Mouse (Mus musculus): Measurements from ENCODE around the gene Med18. TPM values are rescaled to one million over a fixed set of nuclear protein-coding genes. Genes with fewer than 3 reads are reported as not detected.
A peak's percentile ranks its signal among the peaks of the same experiment; 100 is the strongest.

Med18 gene
- polyA plus RNA-seq, 1 experiment from 2014 or later = 11.2 TPM

- Histone ChIP-seq H3K4me3 (replicated peaks) (no peak overlapping the region), H3K36me3 (replicated peaks) (peaks cover 68% of the 10 kb centered on the region), H3K9ac (no peak overlapping the region), H3K27ac (replicated peaks) (no peak overlapping the region), H3K9me3 (replicated peaks) (no peaks in the 10 kb centered on the region), H3K4me1 (replicated peaks) (peaks cover 34% of the 10 kb centered on the region), H3K27me3 (no peaks in the 10 kb centered on the region), H3K4me2 (no peak overlapping the region; the same call in 1 of the 2 replicates)
- no peak for ATAC-seq (ENCODE audit: insufficient read depth)
- WGBS (ENCODE audit: insufficient replicate concordance) = 48% methylated on average over 20 of the region's 20 CpGs
These were observed 30.7 kb upstream of the Med18 start for GRCm38 (mm10) chr4:132494271-132494918.

- peaks cover 41% of the 10 kb centered on the region for H3K4me1 ChIP-seq (replicated peaks)
- WGBS (ENCODE audit: insufficient replicate concordance) = 66% methylated on average over 10 of the region's 10 CpGs
- peak overlapping the region; percentile 59; the same call in 1 of the 2 replicates for H3K27ac ChIP-seq (replicated peaks)
- no peaks in the 10 kb centered on the region for H3K27me3 ChIP-seq
- H3K9ac ChIP-seq = no peak overlapping the region
- ATAC-seq (ENCODE audit: insufficient read depth) = no peak; the same call in 1 of the 2 replicates
- peaks cover 49% of the 10 kb centered on the region for H3K36me3 ChIP-seq (replicated peaks)
- no peak overlapping the region for H3K4me3 ChIP-seq (replicated peaks)
- no peaks in the 10 kb centered on the region for H3K9me3 ChIP-seq (replicated peaks)
- no peak overlapping the region for H3K4me2 ChIP-seq
These were observed 28.7 kb upstream of the Med18 start for GRCm38 (mm10) chr4:132492178-132493060.

- Histone ChIP-seq H3K27ac (replicated peaks) (peak overlapping the region; percentile 59; the same call in 1 of the 2 replicates), H3K36me3 (replicated peaks) (peaks cover 42% of the 10 kb centered on the region), H3K9me3 (replicated peaks) (no peaks in the 10 kb centered on the region), H3K9ac (no peak overlapping the region), H3K4me1 (replicated peaks) (peaks cover 41% of the 10 kb centered on the region), H3K4me3 (replicated peaks) (no peak overlapping the region), H3K27me3 (no peaks in the 10 kb centered on the region), H3K4me2 (no peak overlapping the region)
- 66% methylated on average over 6 of the region's 6 CpGs for WGBS (ENCODE audit: insufficient replicate concordance)
- ATAC-seq (ENCODE audit: insufficient read depth) = peak; percentile 64
These were observed 28.0 kb upstream of the Med18 start for GRCm38 (mm10) chr4:132491748-132492147.

DNA sequence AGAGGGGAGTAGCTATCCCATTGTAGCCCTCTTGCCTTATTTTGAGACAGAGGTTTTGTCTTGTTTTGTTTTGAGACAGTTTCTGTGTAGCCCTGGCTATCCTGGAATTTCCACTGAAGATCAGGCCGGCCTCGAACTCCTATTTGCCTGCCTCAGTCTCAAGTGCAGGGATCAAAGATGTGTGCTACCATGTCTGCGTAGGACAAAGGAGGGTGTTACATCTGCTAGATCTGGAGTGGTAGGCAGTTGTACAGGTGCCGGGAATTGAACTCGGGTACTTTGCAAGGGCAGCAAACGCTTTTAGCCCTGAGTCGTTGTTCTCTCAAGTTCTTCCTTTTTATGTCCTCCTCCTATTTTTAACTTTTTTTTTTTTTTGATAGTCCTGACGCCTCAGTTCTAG, 27.3 kb upstream of the Med18 start:
- Histone ChIP-seq H3K36me3 (replicated peaks) (peaks cover 35% of the 10 kb centered on the region), H3K4me1 (replicated peaks) (peaks cover 41% of the 10 kb centered on the region), H3K9me3 (replicated peaks) (no peaks in the 10 kb centered on the region), H3K9ac (no peak overlapping the region), H3K4me2 (no peak overlapping the region), H3K27me3 (no peaks in the 10 kb centered on the region), H3K27ac (replicated peaks) (no peak overlapping the region), H3K4me3 (replicated peaks) (no peak overlapping the region)
- no peak for ATAC-seq (ENCODE audit: insufficient read depth)
- 72% methylated on average over 8 of the region's 8 CpGs for WGBS (ENCODE audit: insufficient replicate concordance)

GRCm38 (mm10) chr4:132490273-132491010, 26.7 kb upstream of the Med18 start:
- WGBS (ENCODE audit: insufficient replicate concordance) = 59% methylated on average over 15 of the region's 15 CpGs
- no peaks in the 10 kb centered on the region for H3K9me3 ChIP-seq (replicated peaks)
- no peak for ATAC-seq (ENCODE audit: insufficient read depth)
- no peaks in the 10 kb centered on the region for H3K27me3 ChIP-seq
- H3K9ac ChIP-seq = no peak overlapping the region
- peaks cover 41% of the 10 kb centered on the region for H3K4me1 ChIP-seq (replicated peaks)
- H3K4me3 ChIP-seq (replicated peaks) = no peak overlapping the region
- H3K27ac ChIP-seq (replicated peaks) = no peak overlapping the region
- H3K4me2 ChIP-seq = no peak overlapping the region
- peaks cover 29% of the 10 kb centered on the region for H3K36me3 ChIP-seq (replicated peaks)

DNA sequence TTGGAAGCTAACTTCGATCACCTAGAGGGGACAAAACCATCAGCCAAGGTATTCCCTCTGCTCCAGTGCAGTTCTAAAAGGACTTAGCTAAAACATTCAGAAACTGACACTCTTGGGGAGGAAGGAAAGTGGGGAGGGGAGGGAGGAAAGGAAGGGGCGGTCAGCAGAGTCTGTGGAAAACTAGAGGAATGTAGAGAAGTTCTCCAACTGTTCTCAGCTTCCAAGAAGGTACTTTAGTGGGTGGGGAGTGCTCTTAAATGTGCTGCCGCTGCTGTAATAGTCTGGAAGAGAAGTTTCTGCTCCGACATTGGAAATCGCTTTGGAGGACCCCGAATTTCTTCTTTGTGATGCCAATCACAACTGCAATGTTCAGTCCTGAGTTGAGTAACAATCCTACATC, 25.3 kb upstream of the Med18 start:
- Histone ChIP-seq H3K4me1 (replicated peaks) (peaks cover 36% of the 10 kb centered on the region), H3K9me3 (replicated peaks) (no peaks in the 10 kb centered on the region), H3K9ac (no peak overlapping the region), H3K36me3 (replicated peaks) (peaks cover 15% of the 10 kb centered on the region), H3K4me2 (no peak overlapping the region), H3K27ac (replicated peaks) (no peak overlapping the region), H3K27me3 (no peaks in the 10 kb centered on the region), H3K4me3 (replicated peaks) (no peak overlapping the region)
- no peak for ATAC-seq (ENCODE audit: insufficient read depth)
- 69% methylated on average over 6 of the region's 6 CpGs for WGBS (ENCODE audit: insufficient replicate concordance)

DNA sequence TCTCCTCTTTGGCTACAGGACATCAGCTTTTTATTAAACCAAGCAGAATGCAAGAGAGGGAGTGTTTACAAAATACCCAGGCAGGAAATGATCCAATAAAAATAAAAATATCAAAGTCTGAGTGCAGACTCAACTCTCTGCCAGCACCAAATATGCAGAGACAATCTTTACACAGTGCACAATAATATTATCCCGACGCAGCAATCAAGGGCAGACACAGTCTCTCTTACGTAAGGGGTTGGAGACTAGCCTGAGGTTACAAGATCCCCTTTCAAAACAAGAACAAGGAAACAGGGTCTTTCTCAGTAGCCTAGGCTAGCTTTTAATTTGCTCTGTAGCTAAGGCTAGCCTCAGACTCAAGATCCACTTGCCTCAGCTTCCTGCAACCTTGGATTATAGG, 24.8 kb upstream of the Med18 start:
- Histone ChIP-seq H3K4me3 (replicated peaks) (no peak overlapping the region), H3K4me2 (no peak overlapping the region), H3K9me3 (replicated peaks) (no peaks in the 10 kb centered on the region), H3K27ac (replicated peaks) (no peak overlapping the region), H3K27me3 (no peaks in the 10 kb centered on the region), H3K36me3 (replicated peaks) (peaks cover 10% of the 10 kb centered on the region), H3K9ac (no peak overlapping the region), H3K4me1 (replicated peaks) (peaks cover 38% of the 10 kb centered on the region)
- WGBS (ENCODE audit: insufficient replicate concordance) = 68% methylated on average over 3 of the region's 3 CpGs
- no peak for ATAC-seq (ENCODE audit: insufficient read depth)

DNA sequence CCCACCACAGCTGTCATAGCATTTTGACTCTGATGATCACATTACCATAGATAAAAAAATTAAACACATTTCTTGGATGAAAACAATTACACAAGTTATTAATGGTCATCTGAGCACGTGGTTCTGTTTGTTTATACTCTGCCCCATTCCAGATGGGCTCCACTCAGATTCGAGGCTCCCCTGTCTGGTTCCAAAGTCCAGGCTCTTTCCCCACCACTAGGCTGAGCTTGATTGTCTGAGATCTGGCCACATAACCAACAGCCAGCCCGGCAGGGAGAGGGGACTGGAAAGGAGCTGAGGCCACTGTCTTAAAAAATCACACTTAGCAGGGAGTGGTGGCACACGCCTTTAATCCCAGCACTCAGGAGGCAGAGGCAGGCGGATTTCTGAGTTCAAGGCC, 21.1 kb upstream of the Med18 start:
- whole genome bisulfite sequencing (ENCODE audit: insufficient replicate concordance) = 56% methylated on average over 5 of the region's 5 CpGs
- Histone ChIP-seq H3K9ac (no peak overlapping the region), H3K27me3 (no peaks in the 10 kb centered on the region), H3K4me3 (replicated peaks) (no peak overlapping the region), H3K4me1 (replicated peaks) (peaks cover 20% of the 10 kb centered on the region; the same call in 1 of the 2 replicates), H3K9me3 (replicated peaks) (no peaks in the 10 kb centered on the region), H3K36me3 (replicated peaks) (no peaks in the 10 kb centered on the region), H3K4me2 (no peak overlapping the region), H3K27ac (replicated peaks) (no peak overlapping the region)
- ATAC-seq (ENCODE audit: insufficient read depth) = peak; percentile 52; the same call in 1 of the 2 replicates

DNA sequence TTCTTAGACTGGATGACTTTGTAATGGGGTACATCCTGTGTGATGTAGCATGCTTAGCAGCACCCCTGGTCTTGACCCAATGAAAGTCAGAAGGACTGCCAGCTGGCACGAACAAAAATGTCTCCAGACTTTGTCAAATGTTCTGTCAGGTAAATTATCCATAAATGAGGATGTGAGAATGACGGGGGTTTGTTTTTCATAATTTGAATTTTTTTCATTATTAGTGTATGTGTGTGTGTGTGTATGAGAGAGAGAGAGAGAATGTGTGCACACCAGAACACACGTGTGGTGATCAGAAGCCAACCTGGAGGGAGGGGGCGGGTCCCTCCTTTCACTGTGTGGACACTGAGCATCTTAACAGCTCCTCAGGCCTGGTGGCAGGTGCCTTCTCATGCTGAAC, 20.5 kb upstream of the Med18 start:
- no peak overlapping the region for H3K4me2 ChIP-seq
- no peak overlapping the region for H3K4me3 ChIP-seq (replicated peaks)
- H3K9me3 ChIP-seq (replicated peaks) = no peaks in the 10 kb centered on the region
- H3K27me3 ChIP-seq = no peaks in the 10 kb centered on the region
- H3K4me1 ChIP-seq (replicated peaks) = peaks cover 17% of the 10 kb centered on the region; the same call in 1 of the 2 replicates
- no peak overlapping the region for H3K27ac ChIP-seq (replicated peaks)
- H3K36me3 ChIP-seq (replicated peaks) = no peaks in the 10 kb centered on the region
- ATAC-seq (ENCODE audit: insufficient read depth) = no peak
- no peak overlapping the region for H3K9ac ChIP-seq
- WGBS (ENCODE audit: insufficient replicate concordance) = 64% methylated on average over 4 of the region's 4 CpGs

- Histone ChIP-seq H3K4me3 (replicated peaks) (no peak overlapping the region), H3K27me3 (no peaks in the 10 kb centered on the region), H3K9ac (no peak overlapping the region), H3K4me1 (replicated peaks) (peaks cover 12% of the 10 kb centered on the region; the same call in 1 of the 2 replicates), H3K9me3 (replicated peaks) (no peaks in the 10 kb centered on the region), H3K4me2 (no peak overlapping the region), H3K36me3 (replicated peaks) (no peaks in the 10 kb centered on the region), H3K27ac (replicated peaks) (peak overlapping the region; percentile 56; the same call in 1 of the 2 replicates)
- WGBS (ENCODE audit: insufficient replicate concordance) = 61% methylated on average over 13 of the region's 13 CpGs
- peak; percentile 32 for ATAC-seq (ENCODE audit: insufficient read depth)
These were observed 19.4 kb upstream of the Med18 start for GRCm38 (mm10) chr4:132482956-132483608.
